Mouse (Mus musculus): ENCODE data around the gene Prdm1. TPM values are rescaled to one million over a fixed set of nuclear protein-coding genes. Genes with fewer than 3 reads are reported as not detected.

Prdm1 gene
- polyA plus RNA-seq, 1 experiment from 2014 or later = 2.7 TPM

DNA sequence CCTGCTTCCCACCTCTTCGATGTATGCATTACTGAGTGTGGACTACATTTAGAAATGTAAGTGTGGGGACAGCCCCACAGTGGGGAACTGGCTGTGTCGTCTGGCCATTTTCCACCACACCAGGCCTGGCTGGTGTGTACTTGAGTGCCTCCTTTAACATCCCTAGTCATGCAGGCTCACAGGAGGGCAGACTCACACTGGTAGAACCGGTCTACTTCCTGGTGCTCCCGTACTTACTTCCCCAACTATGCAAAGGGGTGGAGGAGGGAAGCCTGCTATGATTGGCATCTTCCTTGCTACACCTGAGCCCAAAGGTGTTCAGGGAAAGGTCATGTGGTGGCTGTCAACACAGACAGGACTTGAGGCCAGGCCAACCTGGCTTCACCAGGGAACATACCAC lies 96.6 kb downstream of the Prdm1 start:
- H3K27me3 ChIP-seq = no peaks in the 10 kb centered on the region
- H3K9me3 ChIP-seq (replicated peaks) = no peaks in the 10 kb centered on the region
- H3K36me3 ChIP-seq = no peaks in the 10 kb centered on the region
- ATAC-seq (replicated peaks; ENCODE audit: low FRiP score) = 0 out of 2 replicates have a peak, but pooled peaks have one; percentile 17
- H3K27ac ChIP-seq = no peak overlapping the region
- no peak overlapping the region for H3K9ac ChIP-seq
- H3K4me2 ChIP-seq = no peak overlapping the region
- 79% methylated on average over 4 of the region's 4 CpGs for WGBS
- no peaks in the 10 kb centered on the region for H3K4me1 ChIP-seq
- no peak overlapping the region for H3K4me3 ChIP-seq (replicated peaks)

DNA sequence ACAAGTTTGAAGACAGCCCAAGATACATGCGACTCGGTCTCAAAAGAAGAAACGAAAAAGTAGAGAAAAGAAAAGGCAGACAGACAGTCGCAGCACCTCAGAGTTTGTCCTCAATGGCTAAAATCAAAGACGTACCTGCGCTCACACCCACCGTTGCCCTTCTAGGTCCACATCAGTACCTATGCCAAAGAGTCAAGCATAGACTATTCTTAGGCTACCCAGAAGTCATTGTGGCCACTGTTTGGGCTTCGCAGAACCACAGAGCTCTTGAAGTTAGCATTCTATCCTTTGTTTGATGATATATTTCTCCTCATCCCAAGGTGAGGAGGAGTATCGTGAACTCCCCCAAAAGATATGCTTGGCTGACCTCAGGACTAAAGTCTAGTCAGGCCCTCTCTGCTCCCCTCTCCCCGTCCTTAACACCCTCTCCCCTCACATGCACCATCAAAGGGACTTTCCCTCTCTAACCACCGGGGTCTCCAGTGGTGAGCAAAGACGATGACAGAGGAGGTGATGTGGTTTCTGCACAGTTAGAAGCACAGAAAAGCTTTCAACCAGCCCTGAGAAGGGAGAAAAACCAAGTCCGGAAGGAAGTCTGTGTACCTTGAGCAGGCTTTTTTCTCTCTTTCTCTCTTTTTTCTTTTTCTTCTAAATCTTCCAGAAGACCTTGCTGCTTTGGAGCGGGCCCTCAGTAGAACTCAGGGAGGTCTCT lies 99.0 kb downstream of the Prdm1 start:
- ATAC-seq (replicated peaks; ENCODE audit: low FRiP score) = no peak
- Histone ChIP-seq H3K4me1 (no peaks in the 10 kb centered on the region), H3K27ac (no peak overlapping the region), H3K9me3 (replicated peaks) (no peaks in the 10 kb centered on the region), H3K36me3 (no peaks in the 10 kb centered on the region), H3K4me2 (no peak overlapping the region), H3K4me3 (replicated peaks) (no peak overlapping the region), H3K27me3 (no peaks in the 10 kb centered on the region), H3K9ac (no peak overlapping the region)
- 83% methylated on average over 14 of the region's 14 CpGs for WGBS

DNA sequence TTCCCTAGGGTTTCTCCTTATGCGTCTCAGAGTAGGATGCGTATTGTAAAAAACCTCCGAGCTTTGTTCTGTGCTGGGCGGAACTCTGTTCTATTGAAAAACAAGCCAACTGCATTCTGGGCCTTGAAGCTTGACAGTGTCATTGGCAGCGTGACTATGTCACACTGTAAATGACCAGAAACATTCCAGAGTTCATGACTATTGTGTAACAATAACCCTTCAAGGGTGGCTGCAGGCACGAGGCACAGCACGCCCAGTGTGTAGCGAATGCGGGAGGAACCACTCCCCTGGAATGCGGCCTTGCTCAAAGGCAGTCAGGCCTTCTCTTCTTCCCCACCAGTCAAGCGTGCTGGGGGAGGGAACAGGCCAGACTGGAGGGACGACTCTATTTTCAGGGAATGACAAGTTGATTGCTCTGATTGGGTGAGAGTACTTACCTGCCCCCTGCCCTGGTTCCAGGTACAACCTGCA lies 100.4 kb downstream of the Prdm1 start:
- Histone ChIP-seq H3K4me2 (no peak overlapping the region; the same call in 1 of the 2 replicates), H3K4me1 (no peaks in the 10 kb centered on the region), H3K36me3 (no peaks in the 10 kb centered on the region), H3K27ac (peak overlapping the region; percentile 64), H3K9me3 (replicated peaks) (no peaks in the 10 kb centered on the region), H3K27me3 (no peaks in the 10 kb centered on the region), H3K4me3 (replicated peaks) (no peak overlapping the region), H3K9ac (no peak overlapping the region)
- peak; percentile 95 for ATAC-seq (replicated peaks; ENCODE audit: low FRiP score)
- 42% methylated on average over 12 of the region's 12 CpGs for WGBS

DNA sequence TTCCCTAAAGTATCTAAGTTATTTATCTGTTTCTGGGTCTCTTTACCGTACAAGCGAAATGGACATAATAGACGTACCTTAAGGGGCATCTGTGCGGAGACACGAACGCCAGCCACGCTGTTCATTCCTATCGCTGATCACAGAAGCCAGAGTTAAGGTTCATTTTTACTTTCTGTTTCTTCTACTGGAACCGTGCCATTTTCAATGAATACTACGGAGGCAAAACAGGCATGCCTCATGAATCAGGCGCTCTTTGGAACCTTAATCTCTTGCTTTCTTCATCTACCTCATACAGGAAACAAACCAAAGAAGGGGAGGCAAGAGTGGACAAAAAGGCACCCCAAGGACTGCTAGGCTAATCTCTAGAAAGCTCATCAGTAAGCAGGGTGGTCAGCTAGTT lies 100.9 kb downstream of the Prdm1 start:
- Histone ChIP-seq H3K27me3 (no peaks in the 10 kb centered on the region), H3K9me3 (replicated peaks) (no peaks in the 10 kb centered on the region), H3K4me1 (no peaks in the 10 kb centered on the region), H3K36me3 (no peaks in the 10 kb centered on the region), H3K27ac (peak overlapping the region; percentile 64), H3K4me3 (replicated peaks) (no peak overlapping the region), H3K9ac (no peak overlapping the region), H3K4me2 (no peak overlapping the region; the same call in 1 of the 2 replicates)
- 77% methylated on average over 11 of the region's 11 CpGs for WGBS
- ATAC-seq (replicated peaks; ENCODE audit: low FRiP score) = no peak

DNA sequence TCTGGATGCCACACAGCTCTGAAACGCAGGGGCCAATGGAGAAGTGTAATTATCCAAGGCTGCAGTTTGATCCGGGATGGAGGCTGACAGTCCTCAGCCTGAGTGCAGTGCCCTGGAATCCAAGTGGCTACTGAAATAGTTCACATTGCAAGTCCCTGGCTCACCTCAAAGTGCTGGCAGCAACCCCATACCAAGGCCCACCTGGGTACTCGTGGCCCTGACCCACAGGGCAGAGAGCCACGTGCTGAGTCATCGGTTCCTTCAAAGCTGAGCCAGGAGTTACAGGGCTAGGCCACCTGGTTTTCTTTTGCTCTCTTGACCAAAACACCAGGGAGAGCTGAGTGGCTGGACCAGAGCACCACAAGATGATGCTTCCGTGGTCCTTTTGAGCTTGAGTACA lies 103.3 kb downstream of the Prdm1 start:
- no peak for ATAC-seq (replicated peaks; ENCODE audit: low FRiP score)
- H3K27me3 ChIP-seq = no peaks in the 10 kb centered on the region
- H3K9ac ChIP-seq = no peak overlapping the region

DNA sequence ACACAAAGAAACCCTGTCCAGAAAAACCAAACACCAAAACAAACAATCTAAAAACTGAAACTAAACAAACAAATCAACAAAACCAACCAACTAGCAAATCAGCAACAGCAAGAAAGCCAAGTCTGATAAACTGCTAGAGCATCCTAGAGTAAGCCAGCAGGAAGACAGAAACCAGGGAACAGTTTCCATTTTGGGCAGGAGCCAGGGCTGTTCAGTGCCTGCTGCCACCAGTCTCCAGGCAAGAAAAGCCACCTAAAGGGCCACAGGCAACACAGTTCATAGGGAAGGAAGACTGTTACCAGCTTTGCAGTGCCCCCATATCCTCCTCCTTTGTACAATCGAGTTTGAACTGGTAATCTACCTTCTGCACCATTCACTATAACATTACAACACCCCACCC lies 106.4 kb downstream of the Prdm1 start:
- WGBS = 67% methylated on average over 1 of the region's 1 CpGs
- H3K9me3 ChIP-seq (replicated peaks) = no peaks in the 10 kb centered on the region
- ATAC-seq (replicated peaks; ENCODE audit: low FRiP score) = no peak

More for the DNA sequence above, 103.3 kb downstream of the Prdm1 start:
- 69% methylated on average over 6 of the region's 6 CpGs for WGBS
- Histone ChIP-seq H3K9me3 (replicated peaks) (no peaks in the 10 kb centered on the region), H3K36me3 (no peaks in the 10 kb centered on the region), H3K4me3 (replicated peaks) (no peak overlapping the region), H3K27ac (no peak overlapping the region), H3K4me1 (no peaks in the 10 kb centered on the region), H3K4me2 (no peak overlapping the region)

DNA sequence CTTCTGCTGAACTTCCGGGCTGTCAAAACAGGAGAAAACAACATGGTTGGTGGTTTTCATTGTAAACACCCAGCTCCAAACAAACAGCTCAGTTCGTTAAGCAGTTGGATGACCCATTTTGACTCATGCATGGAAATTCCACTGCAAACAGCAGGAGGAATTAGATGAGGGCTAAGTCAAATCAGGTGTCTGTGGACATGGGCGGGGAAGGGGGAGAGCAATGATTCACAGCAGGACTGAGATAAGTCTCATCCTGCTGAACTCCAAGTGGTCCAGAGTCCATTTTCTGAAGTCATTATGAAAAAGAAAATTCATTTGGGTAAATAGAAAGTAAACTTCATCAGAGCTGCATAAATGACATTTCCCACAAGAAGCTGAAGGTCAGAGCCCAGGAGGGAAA lies 108.1 kb downstream of the Prdm1 start:
- no peak for ATAC-seq (replicated peaks; ENCODE audit: low FRiP score)
- 69% methylated on average over 3 of the region's 3 CpGs for WGBS
- Histone ChIP-seq H3K27me3 (no peaks in the 10 kb centered on the region), H3K9me3 (replicated peaks) (no peaks in the 10 kb centered on the region), H3K4me3 (replicated peaks) (no peak overlapping the region), H3K4me2 (no peak overlapping the region), H3K27ac (no peak overlapping the region), H3K9ac (no peak overlapping the region), H3K4me1 (no peaks in the 10 kb centered on the region), H3K36me3 (no peaks in the 10 kb centered on the region)

More for the DNA sequence above, 106.4 kb downstream of the Prdm1 start:
- Histone ChIP-seq H3K36me3 (no peaks in the 10 kb centered on the region), H3K27me3 (no peaks in the 10 kb centered on the region), H3K9ac (no peak overlapping the region), H3K4me3 (replicated peaks) (no peak overlapping the region), H3K4me2 (no peak overlapping the region), H3K4me1 (no peaks in the 10 kb centered on the region), H3K27ac (no peak overlapping the region)

DNA sequence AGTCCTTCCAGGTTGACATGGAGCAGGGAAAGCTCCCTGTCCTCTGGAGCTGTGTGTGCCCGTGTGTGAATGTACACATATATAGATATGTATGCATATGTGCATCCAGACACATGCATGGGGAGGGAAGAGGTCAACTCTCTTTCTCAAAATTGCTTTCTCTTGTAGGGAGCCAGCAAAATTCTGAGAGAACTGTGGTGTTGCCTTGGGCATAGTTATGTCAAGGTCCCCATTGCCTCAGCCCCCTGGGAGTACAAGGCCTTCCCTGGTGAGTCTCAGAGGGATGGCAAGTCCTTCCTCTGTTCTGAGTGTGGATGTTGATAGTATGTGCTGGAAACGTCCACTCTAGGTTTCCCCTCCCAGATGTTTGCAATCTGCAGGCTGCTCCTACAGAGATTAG lies 109.4 kb downstream of the Prdm1 start:
- H3K4me3 ChIP-seq (replicated peaks) = no peak overlapping the region
- no peaks in the 10 kb centered on the region for H3K4me1 ChIP-seq
- H3K27ac ChIP-seq = no peak overlapping the region
- H3K4me2 ChIP-seq = no peak overlapping the region
- ATAC-seq (replicated peaks; ENCODE audit: low FRiP score) = no peak
- H3K9ac ChIP-seq = no peak overlapping the region
- no peaks in the 10 kb centered on the region for H3K27me3 ChIP-seq
- no peaks in the 10 kb centered on the region for H3K9me3 ChIP-seq (replicated peaks)
- H3K36me3 ChIP-seq = no peaks in the 10 kb centered on the region
- 70% methylated on average over 2 of the region's 2 CpGs for WGBS

DNA sequence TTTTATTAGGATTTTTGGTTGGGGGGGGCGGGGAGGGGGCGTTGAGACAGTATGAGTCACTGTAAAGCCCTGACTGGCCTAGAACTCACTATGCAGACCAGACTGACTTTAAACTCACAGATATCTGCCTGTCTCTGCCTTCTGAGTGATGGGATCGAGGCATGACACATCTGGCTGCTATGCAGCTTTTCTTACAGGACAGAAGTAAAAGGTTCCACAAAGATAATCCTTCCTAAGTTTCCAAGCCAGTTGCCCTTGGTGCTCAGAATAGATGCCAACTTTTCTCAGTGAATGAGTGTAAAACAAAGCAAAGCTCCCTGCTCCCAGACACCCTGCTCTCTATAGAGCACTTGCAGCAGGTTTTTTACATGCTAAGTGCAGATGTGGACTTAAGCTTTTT lies 112.7 kb downstream of the Prdm1 start:
- H3K27me3 ChIP-seq = no peaks in the 10 kb centered on the region
- H3K9ac ChIP-seq = no peak overlapping the region
- no peaks in the 10 kb centered on the region for H3K4me1 ChIP-seq
- H3K4me2 ChIP-seq = no peak overlapping the region
- WGBS = 85% methylated on average over 3 of the region's 3 CpGs
- H3K9me3 ChIP-seq (replicated peaks) = no peaks in the 10 kb centered on the region
- no peak overlapping the region for H3K27ac ChIP-seq
- no peak overlapping the region for H3K4me3 ChIP-seq (replicated peaks)
- ATAC-seq (replicated peaks; ENCODE audit: low FRiP score) = no peak
- no peaks in the 10 kb centered on the region for H3K36me3 ChIP-seq

DNA sequence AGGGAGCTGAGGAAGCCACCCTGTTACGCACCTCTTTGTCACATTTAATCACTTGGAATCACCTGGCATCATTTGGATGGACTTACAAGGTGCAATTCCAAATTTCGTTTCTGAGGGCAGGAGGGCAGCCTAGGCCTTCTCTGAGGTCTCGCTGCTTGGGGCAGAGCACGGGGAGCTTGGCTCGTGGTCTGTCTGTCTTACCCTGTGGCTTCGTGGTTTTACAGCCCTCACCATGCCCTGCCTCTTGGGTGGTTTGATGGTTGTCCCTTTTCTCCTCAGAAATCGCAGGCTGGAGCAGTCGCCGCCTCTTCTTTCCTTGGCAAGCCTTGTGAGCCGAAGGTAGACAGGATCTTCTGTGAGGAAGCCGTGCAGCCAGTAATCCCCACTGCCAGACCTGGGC lies 118.3 kb downstream of the Prdm1 start:
- H3K27ac ChIP-seq = no peak overlapping the region
- H3K27me3 ChIP-seq = 0 out of 2 replicates have a peak, but pooled peaks cover 3% of the 10 kb centered on the region
- H3K4me3 ChIP-seq (replicated peaks) = no peak overlapping the region
- H3K36me3 ChIP-seq = no peaks in the 10 kb centered on the region
- H3K9ac ChIP-seq = no peak overlapping the region
- H3K4me1 ChIP-seq = no peaks in the 10 kb centered on the region
- no peak for ATAC-seq (replicated peaks; ENCODE audit: low FRiP score)
- no peaks in the 10 kb centered on the region for H3K9me3 ChIP-seq (replicated peaks)
- H3K4me2 ChIP-seq = no peak overlapping the region
- WGBS = 71% methylated on average over 11 of the region's 11 CpGs

DNA sequence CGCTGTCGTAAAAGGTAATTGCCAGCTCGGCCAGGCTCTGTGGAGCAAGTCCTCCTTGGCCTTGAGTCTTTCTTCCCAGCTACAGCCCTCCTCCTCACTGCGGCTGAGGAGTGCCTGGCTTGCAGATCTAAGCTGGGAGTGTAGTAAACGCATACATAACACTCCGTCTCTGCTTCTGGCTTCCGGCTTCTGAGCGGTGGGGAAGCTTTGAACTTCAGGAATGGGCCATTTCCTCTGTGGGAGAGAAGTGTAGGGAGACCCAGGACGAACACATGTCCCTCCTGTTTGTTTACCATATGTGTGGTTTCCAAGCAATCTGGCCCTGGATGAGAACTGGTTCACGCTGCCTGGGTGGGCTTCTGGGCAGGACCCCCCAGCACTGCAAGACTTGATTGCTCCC lies 119.2 kb downstream of the Prdm1 start:
- Histone ChIP-seq H3K27me3 (0 out of 2 replicates have a peak, but pooled peaks cover 3% of the 10 kb centered on the region), H3K9ac (no peak overlapping the region), H3K4me3 (replicated peaks) (no peak overlapping the region), H3K9me3 (replicated peaks) (no peaks in the 10 kb centered on the region), H3K4me1 (no peaks in the 10 kb centered on the region), H3K36me3 (no peaks in the 10 kb centered on the region), H3K4me2 (no peak overlapping the region), H3K27ac (no peak overlapping the region)
- ATAC-seq (replicated peaks; ENCODE audit: low FRiP score) = 0 out of 2 replicates have a peak, but pooled peaks have one; percentile 9
- WGBS = 23% methylated on average over 10 of the region's 10 CpGs

DNA sequence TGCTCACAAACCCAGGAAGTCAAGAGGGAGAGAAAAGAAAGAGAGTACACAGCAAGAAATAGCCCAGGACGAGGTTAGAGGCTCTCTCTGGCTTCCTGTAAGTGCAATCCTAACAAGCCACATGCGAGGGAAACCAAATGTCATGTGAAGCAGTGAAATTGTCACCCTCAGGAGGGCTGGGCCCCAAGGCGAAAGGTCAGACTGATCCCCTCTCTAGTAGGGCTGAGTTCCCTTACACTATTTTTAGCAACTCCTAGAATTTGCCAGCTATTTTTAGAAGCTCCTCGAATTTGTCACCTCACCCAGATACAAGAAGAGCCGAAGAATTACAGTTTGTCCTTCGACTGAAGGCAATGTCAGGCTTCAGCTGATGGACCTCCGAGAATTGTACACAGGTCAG lies 124.9 kb downstream of the Prdm1 start:
- 57% methylated on average over 7 of the region's 7 CpGs for WGBS
- no peaks in the 10 kb centered on the region for H3K36me3 ChIP-seq
- no peak overlapping the region for H3K4me3 ChIP-seq (replicated peaks)
- no peak for ATAC-seq (replicated peaks; ENCODE audit: low FRiP score)
- H3K4me1 ChIP-seq = no peaks in the 10 kb centered on the region
- H3K4me2 ChIP-seq = no peak overlapping the region
- peaks cover 6% of the 10 kb centered on the region; the same call in 1 of the 2 replicates for H3K27me3 ChIP-seq
- H3K27ac ChIP-seq = no peak overlapping the region
- H3K9ac ChIP-seq = no peak overlapping the region
- no peaks in the 10 kb centered on the region for H3K9me3 ChIP-seq (replicated peaks)

DNA sequence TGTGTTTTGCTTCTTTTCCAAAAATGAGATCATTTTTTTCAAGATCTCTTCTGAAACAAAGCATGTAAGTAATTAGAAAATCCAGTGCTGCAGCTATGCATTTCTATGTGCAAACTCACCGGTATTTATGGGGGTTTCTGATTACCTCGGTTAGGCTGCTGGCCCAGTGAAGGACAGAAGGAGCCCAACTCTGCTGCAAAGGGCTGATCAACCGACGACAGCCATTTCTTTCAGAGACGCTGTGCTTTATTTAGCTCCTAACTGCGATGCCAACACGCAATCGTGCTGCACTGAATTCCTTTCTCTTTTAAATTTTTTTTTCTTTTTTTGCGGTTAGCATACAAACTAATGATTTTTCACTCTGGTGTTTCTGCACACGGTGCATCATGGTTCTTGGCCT lies 126.7 kb downstream of the Prdm1 start:
- H3K27me3 ChIP-seq = peaks cover 3% of the 10 kb centered on the region; the same call in 1 of the 2 replicates
- H3K9me3 ChIP-seq (replicated peaks) = no peaks in the 10 kb centered on the region
- H3K36me3 ChIP-seq = no peaks in the 10 kb centered on the region
- H3K4me1 ChIP-seq = no peaks in the 10 kb centered on the region
- no peak overlapping the region for H3K9ac ChIP-seq
- H3K4me2 ChIP-seq = no peak overlapping the region
- H3K27ac ChIP-seq = no peak overlapping the region
- H3K4me3 ChIP-seq (replicated peaks) = no peak overlapping the region
- ATAC-seq (replicated peaks; ENCODE audit: low FRiP score) = no peak
- WGBS = 82% methylated on average over 10 of the region's 10 CpGs
